Mouse (Mus musculus): ENCODE data around the gene Cct7.

GRCm38 (mm10) chr6:85409003-85409402, 42.3 kb upstream of the Cct7 start:
- TF ChIP-seq POLR2A (IDR thresholded peaks at IDR 0.05; ENCODE audit: control insufficient read depth, extremely low read depth, insufficient read depth, low read length, poor library complexity) (no peak), CTCF (IDR thresholded peaks at IDR 0.05; ENCODE audit: borderline replicate concordance, control insufficient read depth, extremely low read depth, insufficient read depth, low read length, poor library complexity) (no peak)

All from thymus, adult 2 months (tissue).